Mouse (Mus musculus) activated CD4-positive, CD25-positive, alpha-beta regulatory T cell, adult 9 weeks (primary cell): ENCODE measurements around the gene Tek. TPM values are rescaled to one million over a fixed set of nuclear protein-coding genes. Genes with fewer than 3 reads are reported as not detected.

Experiments
- polyA plus RNA-seq: library from polyadenylated mRNA; unstranded; fragments of 100-300 nt; shearing (Covaris generic); gene quantifications from one replicate; pipeline ENCODE4 v1.2.1, GENCODE M21; 2017

The Tek gene
- 0.06 TPM for polyA plus RNA-seq

GRCm38 (mm10) chr4:94738838-94739731 is at the start of gene Tek:
Gene Tek, plus strand, starts transcription at chr4:94739289.

Other genes with a start within 250 kb of the Tek start
- not detected for gene Gm10306, start 182.7 kb upstream of the Tek start, polyA plus RNA-seq
- gene Caap1, start 182.5 kb upstream of the Tek start, polyA plus RNA-seq = 2.8 TPM
- gene Plaa, start 136.0 kb upstream of the Tek start, polyA plus RNA-seq = 36.7 TPM
- 3.0 TPM for gene Ift74, start 124.8 kb upstream of the Tek start, polyA plus RNA-seq
- not detected for gene Lrrc19, start 89.1 kb upstream of the Tek start, polyA plus RNA-seq
- gene Eqtn, start 189.6 kb downstream of the Tek start, polyA plus RNA-seq = not detected
- gene Mysm1, start 239.8 kb downstream of the Tek start, polyA plus RNA-seq = 71.0 TPM